8 mouse cellular contexts compared by ENCODE assay signal in the genomic region with DNA sequence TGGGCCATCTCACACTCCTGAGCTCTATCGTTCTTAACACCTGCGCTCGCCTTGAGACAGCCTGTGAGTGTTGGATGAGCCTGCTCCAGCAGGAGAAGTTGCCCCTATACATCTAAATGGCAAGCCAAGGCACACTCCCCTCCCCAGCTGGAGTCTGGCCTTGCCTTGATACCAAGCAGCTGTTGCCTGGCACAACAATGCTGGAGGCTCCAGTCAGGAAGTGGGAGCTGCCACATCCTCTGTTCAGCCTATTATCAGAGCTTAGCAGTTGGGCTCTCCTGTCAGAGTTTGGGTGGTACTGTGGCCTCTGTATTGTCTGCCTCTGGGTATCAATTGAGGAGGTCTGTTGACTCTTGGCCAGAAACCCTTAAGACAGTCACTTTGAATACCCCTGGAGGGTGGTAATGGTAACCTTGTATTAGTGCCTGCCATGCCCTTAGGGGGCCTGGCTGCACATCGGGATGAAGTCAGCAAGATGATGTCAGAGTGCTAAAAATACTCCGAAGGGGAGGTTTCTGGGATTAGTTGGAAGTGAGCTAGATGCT.
DNase-seq lines count a peak whose midpoint lies in the region; ATAC-seq lines count a peak whose summit lies in the region.

No protein-coding gene starts in this region.

- H3K9ac ChIP-seq in hindbrain, embryonic 13.5 days, result no peak overlapping the region
- no peak overlapping the region for H3K9ac ChIP-seq in hindbrain, embryonic 11.5 days (ENCODE audit: low read depth, low read length)
- no peak overlapping the region for H3K9ac ChIP-seq in heart, embryonic 11.5 days (ENCODE audit: low read depth, low read length)
- no peak overlapping the region for H3K9ac ChIP-seq in lung, embryonic 16.5 days (ENCODE audit: low read length)

- no peaks in the 10 kb centered on the region for H3K9me3 ChIP-seq in hindbrain, embryonic 13.5 days
- no peaks in the 10 kb centered on the region for H3K9me3 ChIP-seq in hindbrain, embryonic 11.5 days (ENCODE audit: control insufficient read depth, low read length)
- H3K9me3 ChIP-seq in heart, embryonic 11.5 days (replicated peaks; ENCODE audit: control insufficient read depth, low read length), result no peaks in the 10 kb centered on the region
- H3K9me3 ChIP-seq in lung, embryonic 16.5 days (ENCODE audit: control insufficient read depth, low read length), result no peaks in the 10 kb centered on the region

- H3K4me3 ChIP-seq in hindbrain, embryonic 13.5 days, result no peak overlapping the region
- H3K4me3 ChIP-seq in hindbrain, embryonic 11.5 days (ENCODE audit: low read depth, low read length), result no peak overlapping the region
- no peak overlapping the region for H3K4me3 ChIP-seq in heart, embryonic 11.5 days (ENCODE audit: low read depth, low read length)
- no peak overlapping the region for H3K4me3 ChIP-seq in lung, embryonic 16.5 days (ENCODE audit: low read length)

- peak overlapping the region; percentile 41; the same call in 1 of the 2 replicates for H3K27ac ChIP-seq in hindbrain, embryonic 13.5 days
- no peak overlapping the region for H3K27ac ChIP-seq in hindbrain, embryonic 11.5 days (ENCODE audit: low read depth, low read length)
- H3K27ac ChIP-seq in heart, embryonic 11.5 days (ENCODE audit: low read depth, low read length), result peak overlapping the region; percentile 79
- peak overlapping the region; percentile 59 for H3K27ac ChIP-seq in lung, embryonic 16.5 days (ENCODE audit: low read length)

- 61% methylated on average over 5 of the region's 5 CpGs for WGBS in hindbrain, embryonic 13.5 days
- WGBS in hindbrain, embryonic 11.5 days, result 72% methylated on average over 5 of the region's 5 CpGs
- 33% methylated on average over 5 of the region's 5 CpGs for WGBS in heart, embryonic 11.5 days (ENCODE audit: insufficient replicate concordance)
- WGBS in lung, embryonic 16.5 days, result 37% methylated on average over 5 of the region's 5 CpGs

- H3K4me1 ChIP-seq in hindbrain, embryonic 13.5 days (replicated peaks), result peaks cover 17% of the 10 kb centered on the region
- H3K4me1 ChIP-seq in hindbrain, embryonic 11.5 days (replicated peaks; ENCODE audit: control insufficient read depth, insufficient read depth, low read length), result no peaks in the 10 kb centered on the region
- peaks cover 14% of the 10 kb centered on the region for H3K4me1 ChIP-seq in heart, embryonic 11.5 days (ENCODE audit: control insufficient read depth, insufficient read depth, low read length)
- peaks cover 22% of the 10 kb centered on the region for H3K4me1 ChIP-seq in lung, embryonic 16.5 days (replicated peaks; ENCODE audit: control insufficient read depth, insufficient read depth, low read length)

- no peaks in the 10 kb centered on the region for H3K36me3 ChIP-seq in hindbrain, embryonic 13.5 days
- H3K36me3 ChIP-seq in hindbrain, embryonic 11.5 days (ENCODE audit: control insufficient read depth, insufficient read depth, low read length), result no peaks in the 10 kb centered on the region
- no peaks in the 10 kb centered on the region for H3K36me3 ChIP-seq in heart, embryonic 11.5 days (ENCODE audit: control insufficient read depth, insufficient read depth, low read length)
- H3K36me3 ChIP-seq in lung, embryonic 16.5 days (ENCODE audit: control insufficient read depth, insufficient read depth, low read length), result no peaks in the 10 kb centered on the region

- no peak overlapping the region for H3K4me2 ChIP-seq in hindbrain, embryonic 13.5 days
- H3K4me2 ChIP-seq in hindbrain, embryonic 11.5 days (replicated peaks; ENCODE audit: low read depth, low read length), result no peak overlapping the region
- H3K4me2 ChIP-seq in heart, embryonic 11.5 days, result no peak overlapping the region
- no peak overlapping the region for H3K4me2 ChIP-seq in lung, embryonic 16.5 days (ENCODE audit: low read depth, low read length)

- no peak for DNase-seq in hindbrain, embryonic 11.5 days (ENCODE audit: low spot score)
- peak; percentile 2 for DNase-seq in Muller cell, postnatal 12 days (ENCODE audit: inconsistent ontology term)
- peak; percentile 79 for DNase-seq in thymus, postnatal 0 days (ENCODE audit: low spot score)
- DNase-seq in adrenal gland, adult 8-10 months, result no peak
- DNase-seq in frontal cortex, postnatal 36 days (ENCODE audit: low spot score in 2 of 2), result no peak

- H3K27me3 ChIP-seq in hindbrain, embryonic 13.5 days, result 0 out of 2 replicates have a peak, but pooled peaks cover 7% of the 10 kb centered on the region
- no peaks in the 10 kb centered on the region for H3K27me3 ChIP-seq in hindbrain, embryonic 11.5 days (ENCODE audit: control insufficient read depth, insufficient read depth, low read length)
- no peaks in the 10 kb centered on the region for H3K27me3 ChIP-seq in heart, embryonic 11.5 days (ENCODE audit: control insufficient read depth, insufficient read depth, low read length)
- no peaks in the 10 kb centered on the region for H3K27me3 ChIP-seq in lung, embryonic 16.5 days (ENCODE audit: control insufficient read depth, insufficient read depth, low read depth, low read length)

- peak; percentile 61 for ATAC-seq in hindbrain, embryonic 13.5 days (ENCODE audit: low FRiP score)
- no peak for ATAC-seq in hindbrain, embryonic 11.5 days (ENCODE audit: low FRiP score)
- peak; percentile 59; the same call in 1 of the 2 replicates for ATAC-seq in heart, embryonic 11.5 days (replicated peaks; ENCODE audit: insufficient number of reproducible peaks, low FRiP score, low TSS enrichment)
- peak; percentile 83 for ATAC-seq in lung, embryonic 16.5 days (ENCODE audit: low read depth)

Comparison
In these comparisons a context has a peak if more than half of its experiments do, and no peak if none do; other contexts are left out.
1. DNase-seq: peak in Muller cell, postnatal 12 days (single experiment) and thymus, postnatal 0 days (single experiment); none in hindbrain, embryonic 11.5 days (single experiment), adrenal gland, adult 8-10 months (single experiment) and frontal cortex, postnatal 36 days (0 of 2).